Mouse (Mus musculus) midbrain, embryonic 14.5 days (tissue): ENCODE results near the gene Rab11fip4. TPM values are rescaled to one million over a fixed set of nuclear protein-coding genes. Genes with fewer than 3 reads are reported as not detected.
"Not testable (repeated sequence)": the region's sequence is repeated elsewhere in the genome, so short reads cannot be mapped to it uniquely, and the experiment has no call there.

ENCODE experiments used
- ATAC-seq: fragments of 200-750 bp; cut with Nextera tagmentation; 2 replicates; pipeline ENCODE4 v1.8.0; 2017; ENCODE audit warnings: moderate number of reproducible peaks, moderate library complexity; ENCODE audit not compliant: low FRiP score, low TSS enrichment
- DNase-seq: peaks from one replicate; pipeline ENCODE4 v3.0.0-alpha.2; 2015
- H3K27ac ChIP-seq: fragments of 300-500 bp; sonication (generic); replicated peaks from 2 replicates; pipeline ENCODE4 v1.5.1; 2014; ENCODE audit warnings: mild to moderate bottlenecking, low read depth, low read length, moderate library complexity
- H3K27me3 ChIP-seq: fragments of 300-500 bp; sonication (generic); 2 replicates; pipeline ENCODE4 v1.6.1; 2014; ENCODE audit warnings: low read length, control low read depth, mixed read lengths; ENCODE audit not compliant: control insufficient read depth, insufficient read depth
- H3K36me3 ChIP-seq: fragments of 300-500 bp; sonication (generic); 2 replicates; pipeline ENCODE4 v1.6.1; 2014; ENCODE audit warnings: low read length, control low read depth; ENCODE audit not compliant: control insufficient read depth, insufficient read depth
- H3K4me1 ChIP-seq: fragments of 300-500 bp; sonication (generic); 2 replicates; pipeline ENCODE4 v1.6.1; 2014; ENCODE audit warnings: mild to moderate bottlenecking, antibody characterized with exemption, low read length, control low read depth; ENCODE audit not compliant: control insufficient read depth, insufficient read depth
- H3K4me2 ChIP-seq: fragments of 300-500 bp; sonication (generic); 2 replicates; pipeline ENCODE4 v1.6.1; 2014; ENCODE audit warnings: mild to moderate bottlenecking, low read length, moderate library complexity
- H3K4me3 ChIP-seq: fragments of 300-500 bp; sonication (generic); replicated peaks from 2 replicates; pipeline ENCODE4 v1.5.1; 2014; ENCODE audit warnings: low read depth, low read length
- H3K9ac ChIP-seq: fragments of 300-500 bp; sonication (generic); replicated peaks from 2 replicates; pipeline ENCODE4 v1.6.1; 2014; ENCODE audit warnings: mild to moderate bottlenecking, low read length, moderate library complexity
- H3K9me3 ChIP-seq: fragments of 300-500 bp; sonication (generic); 2 replicates; pipeline ENCODE4 v1.6.1; 2016; ENCODE audit warnings: low read length, control low read depth, mixed read lengths; ENCODE audit not compliant: control insufficient read depth
- WGBS: fragments of 180-500 bp; shearing (Covaris S2); extraction: QIAGEN DNeasy Blood & Tissue Kit; methylation state at CpG from one replicate; pipeline ENCODE4 v1.1.7; 2014; 5-methylcytosine and 5-hydroxymethylcytosine counted together
- polyA plus RNA-seq: library from polyadenylated mRNA; unstranded; fragments of >200 nt; fragmentation: Nextera tagmentation; extraction: Ambion mirVana; gene quantifications from 2 replicates; pipeline ENCODE4 v1.2.1, GENCODE M21; 2014

The Rab11fip4 gene
- polyA plus RNA-seq, 1 experiment from 2014 or later, result 24.4 TPM

- not testable (repeated sequence) for ATAC-seq, H3K9ac ChIP-seq
- 96% methylated on average over 3 of the region's 4 CpGs for WGBS
Measured at GRCm38 (mm10) chr11:79698542-79698941, 107.5 kb downstream of the Rab11fip4 start.

GRCm38 (mm10) chr11:79701466-79701865, 110.5 kb downstream of the Rab11fip4 start:
- Histone ChIP-seq H3K27ac (peak overlapping the region; percentile 64), H3K4me1 (peaks cover 24% of the 10 kb centered on the region), H3K27me3 (no peaks in the 10 kb centered on the region), H3K4me2 (peak overlapping the region; percentile 70), H3K4me3 (no peak overlapping the region), H3K9me3 (no peaks in the 10 kb centered on the region), H3K9ac (peak overlapping the region; percentile 39; the same call in 1 of the 2 replicates), H3K36me3 (no peaks in the 10 kb centered on the region)
- WGBS, result 87% methylated on average over 7 of the region's 7 CpGs
- DNase-seq, result no peak
- ATAC-seq, result no peak

More at GRCm38 (mm10) chr11:79698542-79698941, 107.5 kb downstream of the Rab11fip4 start:
- not testable (repeated sequence) for H3K36me3 ChIP-seq, H3K9me3 ChIP-seq, DNase-seq, H3K4me2 ChIP-seq, H3K27ac ChIP-seq, H3K4me3 ChIP-seq, H3K27me3 ChIP-seq
- H3K4me1 ChIP-seq, result peaks cover 21% of the 10 kb centered on the region

- WGBS, result 18% methylated on average over 6 of the region's 6 CpGs
- Histone ChIP-seq H3K9ac (peak overlapping the region; percentile 39; the same call in 1 of the 2 replicates), H3K27ac (peak overlapping the region; percentile 64), H3K9me3 (no peaks in the 10 kb centered on the region), H3K4me2 (peak overlapping the region; percentile 70), H3K27me3 (no peaks in the 10 kb centered on the region), H3K4me3 (no peak overlapping the region), H3K36me3 (no peaks in the 10 kb centered on the region), H3K4me1 (peaks cover 24% of the 10 kb centered on the region)
- ATAC-seq, result no peak
- peak; percentile 41 for DNase-seq
Measured at GRCm38 (mm10) chr11:79702092-79702491, 111.1 kb downstream of the Rab11fip4 start.

- no peaks in the 10 kb centered on the region for H3K9me3 ChIP-seq
- H3K4me2 ChIP-seq, result peak overlapping the region; percentile 70
- no peaks in the 10 kb centered on the region for H3K27me3 ChIP-seq
- peaks cover 24% of the 10 kb centered on the region for H3K4me1 ChIP-seq
- H3K4me3 ChIP-seq, result peak overlapping the region; percentile 81
- WGBS, result 2% methylated on average over 5 of the region's 5 CpGs
- peak overlapping the region; percentile 84 for H3K9ac ChIP-seq
- peak overlapping the region; percentile 98 for H3K27ac ChIP-seq
- ATAC-seq (peak; percentile 40; the same call in 1 of the 2 replicates), DNase-seq (peak; percentile 70)
- H3K36me3 ChIP-seq, result no peaks in the 10 kb centered on the region
Measured at GRCm38 (mm10) chr11:79703452-79703851, 112.4 kb downstream of the Rab11fip4 start.

- peaks cover 24% of the 10 kb centered on the region for H3K4me1 ChIP-seq
- H3K9ac ChIP-seq, result peak overlapping the region; percentile 84
- ATAC-seq (peak; percentile 67), DNase-seq (peak; percentile 84)
- no peaks in the 10 kb centered on the region for H3K36me3 ChIP-seq
- H3K4me3 ChIP-seq, result peak overlapping the region; percentile 81
- H3K4me2 ChIP-seq, result peak overlapping the region; percentile 70
- peak overlapping the region; percentile 98 for H3K27ac ChIP-seq
- WGBS, result under 1% methylated on average over 27 of the region's 27 CpGs
- H3K27me3 ChIP-seq, result no peaks in the 10 kb centered on the region
- H3K9me3 ChIP-seq, result no peaks in the 10 kb centered on the region
Measured at GRCm38 (mm10) chr11:79703885-79704291, 112.9 kb downstream of the Rab11fip4 start.

GRCm38 (mm10) chr11:79704318-79705150, 113.5 kb downstream of the Rab11fip4 start:
- H3K27me3 ChIP-seq, result peaks cover 2% of the 10 kb centered on the region; the same call in 1 of the 2 replicates
- DNase-seq (peak; percentile 96), ATAC-seq (peak; percentile 93)
- H3K4me3 ChIP-seq, result peak overlapping the region; percentile 81
- H3K4me1 ChIP-seq, result peaks cover 24% of the 10 kb centered on the region
- H3K9me3 ChIP-seq, result no peaks in the 10 kb centered on the region
- peak overlapping the region; percentile 70 for H3K4me2 ChIP-seq
- H3K27ac ChIP-seq, result peak overlapping the region; percentile 98
- H3K9ac ChIP-seq, result peak overlapping the region; percentile 84
- WGBS, result under 1% methylated on average over 59 of the region's 61 CpGs
- no peaks in the 10 kb centered on the region for H3K36me3 ChIP-seq

- DNase-seq (no peak), ATAC-seq (no peak)
- H3K4me3 ChIP-seq, result no peak overlapping the region
- no peaks in the 10 kb centered on the region for H3K9me3 ChIP-seq
- peaks cover 13% of the 10 kb centered on the region for H3K27me3 ChIP-seq
- no peak overlapping the region for H3K4me2 ChIP-seq
- 88% methylated on average over 3 of the region's 3 CpGs for WGBS
- H3K4me1 ChIP-seq, result peaks cover 25% of the 10 kb centered on the region
- no peak overlapping the region for H3K9ac ChIP-seq
- H3K36me3 ChIP-seq, result no peaks in the 10 kb centered on the region
- no peak overlapping the region for H3K27ac ChIP-seq
Measured at GRCm38 (mm10) chr11:79707084-79707483, 116.1 kb downstream of the Rab11fip4 start.

- Histone ChIP-seq H3K4me3 (peak overlapping the region; percentile 57), H3K27ac (no peak overlapping the region), H3K9me3 (no peaks in the 10 kb centered on the region), H3K36me3 (no peaks in the 10 kb centered on the region), H3K4me2 (peak overlapping the region; percentile 81), H3K27me3 (peaks cover 32% of the 10 kb centered on the region), H3K4me1 (peaks cover 10% of the 10 kb centered on the region; the same call in 1 of the 2 replicates), H3K9ac (peak overlapping the region; percentile 45)
- DNase-seq (peak; percentile 88), ATAC-seq (peak; percentile 67)
- under 1% methylated on average over 106 of the region's 106 CpGs for WGBS
Measured at GRCm38 (mm10) chr11:79710868-79711765, 120.1 kb downstream of the Rab11fip4 start.
